Mouse (Mus musculus): ENCODE results near the gene Kif17. TPM values are rescaled to one million over a fixed set of nuclear protein-coding genes. Genes with fewer than 3 reads are reported as not detected.

Gene Kif17
- polyA plus RNA-seq, 1 experiment, result 0.28 TPM

DNA sequence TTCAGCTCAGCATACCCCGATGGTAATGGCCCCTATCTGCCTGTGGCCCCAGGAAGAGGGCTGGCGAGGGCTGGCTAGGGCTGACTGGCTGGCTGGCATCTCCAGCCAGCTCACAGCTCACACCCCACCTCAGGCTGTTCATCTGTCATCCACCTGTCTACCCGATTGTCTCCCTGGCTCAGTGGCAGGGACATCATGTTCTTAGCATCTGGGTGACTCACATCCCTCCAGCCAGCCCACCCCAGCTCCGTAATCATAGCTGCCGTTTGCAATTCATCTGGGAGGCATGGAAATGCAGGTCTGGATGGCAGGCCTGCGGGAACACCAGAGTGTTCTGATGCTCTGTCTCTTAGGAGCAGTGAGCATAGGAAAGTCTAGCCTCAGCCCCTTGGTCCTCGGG lies 28.1 kb downstream of the Kif17 start:
- 89% methylated on average over 7 of the region's 7 CpGs for WGBS
- no peaks in the 10 kb centered on the region for H3K27me3 ChIP-seq (ENCODE audit: control insufficient read depth, insufficient read depth, low read length)

DNA sequence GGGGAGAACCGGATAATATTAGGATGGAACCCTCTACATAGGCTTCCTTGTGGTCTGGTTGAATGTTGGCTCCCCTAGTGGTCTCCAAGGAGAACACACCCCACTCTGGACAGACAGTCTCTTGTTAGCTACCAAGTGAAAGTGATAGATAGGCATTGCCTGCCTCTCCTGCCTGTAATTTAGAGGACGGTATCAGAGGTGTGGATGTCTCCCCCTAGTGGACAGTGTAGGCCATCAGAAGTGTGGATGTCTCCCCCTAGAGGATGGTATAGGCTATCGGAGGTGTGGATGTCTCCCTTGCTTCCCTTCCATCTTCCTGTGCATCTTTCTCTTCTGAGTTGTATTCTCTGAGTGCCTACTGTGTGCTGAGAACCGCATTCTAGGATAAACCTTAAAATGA lies 32.6 kb downstream of the Kif17 start:
- TF ChIP-seq CTCF (IDR thresholded peaks at IDR 0.05; ENCODE audit: extremely low read depth, insufficient read depth, insufficient read length, insufficient replicate concordance), result peak; percentile 96; the same call in 1 of the 2 replicates
- TF ChIP-seq POLR2A (IDR thresholded peaks at IDR 0.05; ENCODE audit: low read depth, low read length), result no peak
- Histone ChIP-seq H3K27ac (ENCODE audit: insufficient read depth, low read length) (no peak overlapping the region), H3K27me3 (ENCODE audit: control insufficient read depth, insufficient read depth, low read length) (no peaks in the 10 kb centered on the region), H3K4me3 (ENCODE audit: extremely low read depth, insufficient read depth, insufficient read length) (no peak overlapping the region), H3K4me1 (ENCODE audit: control insufficient read depth, insufficient read depth, insufficient read length) (no peaks in the 10 kb centered on the region), H3K36me3 (ENCODE audit: control insufficient read depth, insufficient read depth, low read length) (no peaks in the 10 kb centered on the region)
- peak; percentile 45 to 81 for DNase-seq (ENCODE audit: low read depth in 1 of 2, low spot score in 2 of 2)
- 20% methylated on average over 4 of the region's 4 CpGs for WGBS

More for the DNA sequence above, 28.1 kb downstream of the Kif17 start:
- no peaks in the 10 kb centered on the region for H3K4me1 ChIP-seq (ENCODE audit: control insufficient read depth, insufficient read depth, insufficient read length)
- no peak overlapping the region for H3K4me3 ChIP-seq (ENCODE audit: extremely low read depth, insufficient read depth, insufficient read length)
- H3K36me3 ChIP-seq (ENCODE audit: control insufficient read depth, insufficient read depth, low read length), result no peaks in the 10 kb centered on the region
- no peak overlapping the region for H3K27ac ChIP-seq (ENCODE audit: insufficient read depth, low read length)
- no peak for DNase-seq (ENCODE audit: low read depth in 1 of 2, low spot score in 2 of 2)
- no peak for TF ChIP-seq CTCF (IDR thresholded peaks at IDR 0.05; ENCODE audit: extremely low read depth, insufficient read depth, insufficient read length, insufficient replicate concordance)
- TF ChIP-seq POLR2A (IDR thresholded peaks at IDR 0.05; ENCODE audit: low read depth, low read length), result no peak

DNA sequence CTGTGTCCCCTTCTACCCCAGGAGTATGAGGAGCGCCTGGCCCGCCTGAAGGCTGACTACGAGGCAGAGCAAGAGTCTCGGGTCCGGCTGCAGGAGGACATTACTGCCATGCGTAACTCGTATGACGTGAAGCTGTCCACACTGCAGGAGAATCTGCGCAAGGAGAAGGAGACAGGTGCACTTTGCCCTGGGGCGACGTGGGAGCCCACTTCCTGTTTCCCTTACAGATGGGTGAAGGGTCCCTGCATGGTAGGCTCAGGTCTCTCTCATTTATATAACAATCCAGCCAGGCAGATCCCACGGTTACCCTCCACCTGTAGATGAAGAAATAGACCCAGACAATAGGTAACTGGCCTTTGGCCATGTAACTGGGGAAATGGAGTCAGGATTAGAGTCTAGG lies 36.2 kb downstream of the Kif17 start:
- no peaks in the 10 kb centered on the region for H3K36me3 ChIP-seq (ENCODE audit: control insufficient read depth, insufficient read depth, low read length)
- no peak overlapping the region for H3K27ac ChIP-seq (ENCODE audit: insufficient read depth, low read length)
- peaks cover 6% of the 10 kb centered on the region; the same call in 1 of the 2 replicates for H3K4me1 ChIP-seq (ENCODE audit: control insufficient read depth, insufficient read depth, insufficient read length)
- no peak for DNase-seq (ENCODE audit: low read depth in 1 of 2, low spot score in 2 of 2)
- WGBS, result 69% methylated on average over 12 of the region's 12 CpGs
- no peaks in the 10 kb centered on the region for H3K27me3 ChIP-seq (ENCODE audit: control insufficient read depth, insufficient read depth, low read length)
- no peak for TF ChIP-seq CTCF (IDR thresholded peaks at IDR 0.05; ENCODE audit: extremely low read depth, insufficient read depth, insufficient read length, insufficient replicate concordance)
- no peak for TF ChIP-seq POLR2A (IDR thresholded peaks at IDR 0.05; ENCODE audit: low read depth, low read length)
- no peak overlapping the region for H3K4me3 ChIP-seq (ENCODE audit: extremely low read depth, insufficient read depth, insufficient read length)

DNA sequence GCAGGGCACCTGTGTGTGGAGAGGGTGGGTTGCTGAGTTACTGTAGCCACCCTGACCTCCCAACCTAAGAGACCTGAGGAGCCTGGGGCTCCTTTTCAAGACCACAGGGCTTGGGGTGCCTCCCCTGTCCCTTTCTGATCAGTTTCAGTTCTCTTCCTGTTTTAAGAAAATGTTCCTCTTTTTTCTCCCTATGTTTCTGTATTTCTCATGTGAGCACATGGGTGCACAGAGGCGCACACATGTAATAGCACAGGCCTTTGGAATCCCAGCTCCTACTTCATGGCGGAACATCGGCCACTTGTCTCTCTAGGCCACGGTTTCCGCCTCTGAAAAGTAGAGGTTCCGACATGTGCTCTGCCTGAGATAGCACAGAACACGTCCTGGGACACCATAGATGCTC lies 38.5 kb downstream of the Kif17 start:
- no peak overlapping the region for H3K27ac ChIP-seq (ENCODE audit: insufficient read depth, low read length)
- WGBS, result 80% methylated on average over 7 of the region's 7 CpGs
- no peak overlapping the region for H3K4me3 ChIP-seq (ENCODE audit: extremely low read depth, insufficient read depth, insufficient read length)
- H3K27me3 ChIP-seq (ENCODE audit: control insufficient read depth, insufficient read depth, low read length), result no peaks in the 10 kb centered on the region
- no peak for DNase-seq (ENCODE audit: low read depth in 1 of 2, low spot score in 2 of 2)
- no peaks in the 10 kb centered on the region for H3K36me3 ChIP-seq (ENCODE audit: control insufficient read depth, insufficient read depth, low read length)
- H3K4me1 ChIP-seq (ENCODE audit: control insufficient read depth, insufficient read depth, insufficient read length), result peaks cover 6% of the 10 kb centered on the region; the same call in 1 of the 2 replicates
- TF ChIP-seq POLR2A (IDR thresholded peaks at IDR 0.05; ENCODE audit: low read depth, low read length), result no peak
- TF ChIP-seq CTCF (IDR thresholded peaks at IDR 0.05; ENCODE audit: extremely low read depth, insufficient read depth, insufficient read length, insufficient replicate concordance), result no peak

DNA sequence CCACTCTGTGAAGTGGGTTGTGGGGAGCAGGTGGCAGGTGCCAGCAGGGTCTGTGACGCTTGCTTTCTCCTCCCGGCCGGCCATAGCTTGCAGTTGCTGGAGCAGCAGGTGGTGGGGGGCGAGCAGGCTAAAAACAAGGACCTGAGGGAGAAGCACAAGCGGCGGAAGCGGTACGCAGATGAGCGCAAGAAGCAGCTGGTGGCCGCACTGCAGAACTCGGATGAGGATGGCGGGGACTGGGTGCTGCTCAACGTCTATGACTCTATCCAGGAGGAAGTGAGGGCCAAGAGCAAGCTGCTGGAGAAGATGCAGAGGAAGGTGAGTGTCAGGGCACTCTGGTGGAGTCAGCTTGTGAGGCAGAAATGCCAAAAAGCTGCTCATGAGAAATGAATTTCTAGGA lies 41.8 kb downstream of the Kif17 start:
- peaks cover 6% of the 10 kb centered on the region; the same call in 1 of the 2 replicates for H3K4me1 ChIP-seq (ENCODE audit: control insufficient read depth, insufficient read depth, insufficient read length)
- H3K36me3 ChIP-seq (ENCODE audit: control insufficient read depth, insufficient read depth, low read length), result no peaks in the 10 kb centered on the region
- no peaks in the 10 kb centered on the region for H3K27me3 ChIP-seq (ENCODE audit: control insufficient read depth, insufficient read depth, low read length)
- 92% methylated on average over 13 of the region's 13 CpGs for WGBS
- no peak for DNase-seq (ENCODE audit: low read depth in 1 of 2, low spot score in 2 of 2)
- TF ChIP-seq CTCF (IDR thresholded peaks at IDR 0.05; ENCODE audit: extremely low read depth, insufficient read depth, insufficient read length, insufficient replicate concordance), result no peak
- TF ChIP-seq POLR2A (IDR thresholded peaks at IDR 0.05; ENCODE audit: low read depth, low read length), result no peak
- no peak overlapping the region for H3K27ac ChIP-seq (ENCODE audit: insufficient read depth, low read length)
- H3K4me3 ChIP-seq (ENCODE audit: extremely low read depth, insufficient read depth, insufficient read length), result no peak overlapping the region

DNA sequence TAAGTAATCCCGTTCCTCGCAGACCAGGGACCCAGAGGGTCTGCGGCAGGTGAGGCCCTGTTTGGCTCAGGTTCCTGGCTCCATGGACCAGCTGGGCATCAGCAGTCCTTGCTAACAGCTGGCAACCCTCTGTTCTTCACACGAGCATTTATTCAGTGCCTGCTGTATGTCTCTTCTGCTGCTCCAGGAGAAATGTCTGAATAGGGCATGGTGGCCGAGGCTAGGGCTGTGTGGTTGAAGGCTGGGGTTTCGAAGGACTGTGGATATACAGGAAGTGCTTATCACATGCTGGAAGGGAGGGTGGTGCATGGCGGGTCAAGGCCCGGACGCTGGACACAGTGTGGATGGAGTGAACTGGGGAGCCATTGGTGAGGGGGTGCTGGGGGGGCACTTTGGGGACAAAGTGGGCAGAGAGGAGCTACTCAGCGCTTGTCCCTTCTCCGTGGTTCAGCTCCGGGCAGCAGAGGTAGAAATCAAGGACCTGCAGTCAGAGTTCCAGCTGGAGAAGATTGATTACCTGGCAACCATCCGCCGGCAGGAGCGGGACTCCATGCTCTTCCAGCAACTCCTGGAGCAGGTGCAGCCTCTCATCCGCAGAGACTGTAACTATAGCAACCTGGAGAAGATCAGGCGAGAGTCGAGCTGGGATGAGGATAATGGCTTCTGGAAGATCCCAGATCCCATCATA lies 43.2 kb downstream of the Kif17 start:
- Histone ChIP-seq H3K4me1 (ENCODE audit: control insufficient read depth, insufficient read depth, insufficient read length) (peaks cover 2% of the 10 kb centered on the region; the same call in 1 of the 2 replicates), H3K36me3 (ENCODE audit: control insufficient read depth, insufficient read depth, low read length) (no peaks in the 10 kb centered on the region), H3K27ac (ENCODE audit: insufficient read depth, low read length) (no peak overlapping the region), H3K27me3 (ENCODE audit: control insufficient read depth, insufficient read depth, low read length) (no peaks in the 10 kb centered on the region), H3K4me3 (ENCODE audit: extremely low read depth, insufficient read depth, insufficient read length) (no peak overlapping the region)
- no peak for DNase-seq (ENCODE audit: low read depth in 1 of 2, low spot score in 2 of 2)
- no peak for TF ChIP-seq POLR2A (IDR thresholded peaks at IDR 0.05; ENCODE audit: low read depth, low read length)
- TF ChIP-seq CTCF (IDR thresholded peaks at IDR 0.05; ENCODE audit: extremely low read depth, insufficient read depth, insufficient read length, insufficient replicate concordance), result no peak
- 87% methylated on average over 18 of the region's 18 CpGs for WGBS

DNA sequence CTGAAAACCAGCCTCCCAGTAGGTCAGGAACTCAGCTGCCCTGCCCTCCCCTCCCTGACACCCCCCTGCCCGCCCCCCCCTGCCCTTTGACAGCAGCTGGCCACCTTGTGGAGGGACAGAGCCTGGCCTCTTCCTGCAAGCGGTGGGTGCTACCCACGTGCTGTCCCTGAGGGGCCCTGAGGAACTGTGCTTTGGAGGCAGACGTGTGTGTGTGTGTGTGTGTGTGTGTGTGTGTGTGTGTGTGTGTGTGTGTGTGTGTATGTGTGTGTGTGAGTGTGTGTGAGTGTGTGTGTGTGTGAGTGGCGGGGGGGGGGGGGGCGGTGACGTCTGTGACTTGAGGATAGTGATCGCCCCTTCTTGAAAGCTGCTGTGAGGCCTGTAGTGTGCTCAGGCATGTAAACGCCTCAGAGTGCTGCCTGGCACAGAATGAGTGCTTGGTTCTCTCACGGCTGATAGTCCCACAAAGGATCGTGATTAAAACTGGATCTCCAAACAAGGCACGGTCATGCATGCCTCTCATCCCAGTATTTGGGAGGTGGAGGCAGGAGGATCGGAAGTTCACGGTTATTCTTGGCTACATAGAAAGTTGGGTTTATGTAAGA lies 43.8 kb downstream of the Kif17 start:
- Histone ChIP-seq H3K4me3 (ENCODE audit: extremely low read depth, insufficient read depth, insufficient read length) (no peak overlapping the region), H3K27ac (ENCODE audit: insufficient read depth, low read length) (no peak overlapping the region), H3K36me3 (ENCODE audit: control insufficient read depth, insufficient read depth, low read length) (no peaks in the 10 kb centered on the region), H3K27me3 (ENCODE audit: control insufficient read depth, insufficient read depth, low read length) (no peaks in the 10 kb centered on the region), H3K4me1 (ENCODE audit: control insufficient read depth, insufficient read depth, insufficient read length) (no peaks in the 10 kb centered on the region; the same call in 1 of the 2 replicates)
- DNase-seq (ENCODE audit: low read depth in 1 of 2, low spot score in 2 of 2), result no peak
- 86% methylated on average over 10 of the region's 14 CpGs for WGBS
- TF ChIP-seq CTCF (IDR thresholded peaks at IDR 0.05; ENCODE audit: extremely low read depth, insufficient read depth, insufficient read length, insufficient replicate concordance) (no peak), POLR2A (IDR thresholded peaks at IDR 0.05; ENCODE audit: low read depth, low read length) (no peak)

Data from spleen, adult 2 months (tissue).